Mouse (Mus musculus) bone marrow macrophage, adult 2 months (primary cell): ENCODE results near the gene Pip4k2c.

Experiments
- CTCF ChIP-seq: IDR thresholded peaks from 2 replicates; pipeline ENCODE4 v1.5.1; 2012; ENCODE audit warnings: low read depth, mild to moderate bottlenecking, low read length, moderate library complexity
- POLR2A ChIP-seq: IDR thresholded peaks from 2 replicates; pipeline ENCODE4 v1.6.1; 2012; ENCODE audit warnings: mild to moderate bottlenecking, low read depth, low read length, borderline replicate concordance

DNA sequence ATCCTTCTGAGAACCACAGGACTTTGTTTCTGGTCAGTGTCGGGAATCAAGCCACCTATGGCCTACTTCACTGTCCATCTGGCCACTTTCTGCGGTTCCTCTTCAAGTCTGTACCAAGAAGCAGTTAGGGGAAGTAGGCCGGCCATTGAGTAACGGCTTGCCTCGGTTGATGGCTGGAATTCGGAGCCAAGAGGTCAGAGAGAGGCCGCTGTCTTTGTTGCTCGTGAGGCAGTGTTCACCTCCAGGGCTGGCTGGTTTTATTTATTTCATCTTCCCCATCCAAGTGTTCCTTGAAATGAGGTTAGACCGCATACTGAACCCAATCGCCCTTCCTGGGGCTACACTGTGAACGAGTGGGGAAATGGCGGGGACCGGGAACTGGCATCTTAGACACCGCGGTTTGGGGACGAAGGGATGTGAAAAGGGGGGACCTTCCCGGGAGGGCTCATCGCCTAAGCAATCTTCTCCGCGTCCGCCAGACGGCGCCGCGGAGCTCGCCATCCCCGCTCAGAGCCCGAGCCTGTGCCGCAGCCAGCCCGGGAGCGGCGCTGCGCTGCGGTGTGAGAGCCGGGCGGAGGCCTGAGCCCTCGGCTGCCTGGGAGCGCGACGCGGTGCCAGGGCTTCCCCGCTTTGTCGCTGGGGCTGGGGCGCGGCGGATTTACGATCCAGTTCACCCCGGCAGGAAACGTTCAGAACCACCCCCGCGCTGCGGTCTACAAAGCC is 46.6 kb downstream of the Pip4k2c start, which contains the start of gene B4galnt1:
- TF ChIP-seq CTCF (peak; percentile 69), POLR2A (no peak)
